Mouse (Mus musculus): ENCODE results near the gene Azin2.

- TF ChIP-seq CTCF (conservative IDR thresholded peaks at IDR 0.05 in 1 of 2, IDR thresholded peaks at IDR 0.05 in 1 of 2; ENCODE audit: low read depth in 2 of 2, low read length in 2 of 2): no peak
- TF ChIP-seq SMC3 (IDR thresholded peaks at IDR 0.05; ENCODE audit: low read depth, low read length): peak; percentile 24
- TF ChIP-seq JUN (IDR thresholded peaks at IDR 0.05; ENCODE audit: insufficient read depth, low read depth, low read length): peak; percentile 92
- peak; percentile 29; the same call in 1 of the 2 replicates for TF ChIP-seq POLR2A (IDR thresholded peaks at IDR 0.05; ENCODE audit: low read depth, low read length)
- TF ChIP-seq CHD1 (IDR thresholded peaks at IDR 0.05; ENCODE audit: low read depth, low read length): no peak
- TF ChIP-seq TBP (conservative IDR thresholded peaks at IDR 0.05; ENCODE audit: low read depth, low read length): no peak
- TF ChIP-seq ZKSCAN1 (IDR thresholded peaks at IDR 0.05; ENCODE audit: borderline replicate concordance, low read depth, low read length): no peak
- TF ChIP-seq NRF1 (IDR thresholded peaks at IDR 0.05; ENCODE audit: low read depth, low read length): peak; percentile 38; the same call in 1 of the 2 replicates
- peak; percentile 36; the same call in 1 of the 2 replicates for TF ChIP-seq MXI1 (IDR thresholded peaks at IDR 0.05; ENCODE audit: low read depth, low read length)
- TF ChIP-seq USF1 (IDR thresholded peaks at IDR 0.05; ENCODE audit: low read depth, low read length): no peak
Observed at GRCm38 (mm10) chr4:128980890-128981832, 18.9 kb upstream of the Azin2 start.
